Mouse (Mus musculus) lung, embryonic 14.5 days (tissue): ENCODE data around the gene Fam149a. TPM values are rescaled to one million over a fixed set of nuclear protein-coding genes. Genes with fewer than 3 reads are reported as not detected.
"Not testable (repeated sequence)": the region's sequence is repeated elsewhere in the genome, so short reads cannot be mapped to it uniquely, and the experiment has no call there.

Source experiments
- ATAC-seq: fragments of 200-750 bp; cut with Nextera tagmentation; 2 replicates; pipeline ENCODE4 v1.8.0; 2017; ENCODE audit warnings: mild to moderate bottlenecking, moderate TSS enrichment, moderate library complexity; ENCODE audit not compliant: insufficient read depth
- DNase-seq: peaks from one replicate; pipeline ENCODE4 v3.0.0-alpha.2; 2015
- H3K27ac ChIP-seq: fragments of 300-500 bp; sonication (generic); 2 replicates; pipeline ENCODE4 v1.5.1; 2014; ENCODE audit warnings: low read depth, mild to moderate bottlenecking, moderate library complexity
- H3K27me3 ChIP-seq: fragments of 300-500 bp; sonication (generic); 2 replicates; pipeline ENCODE4 v1.6.1; 2014; ENCODE audit warnings: low read length, control low read depth; ENCODE audit not compliant: insufficient read depth
- H3K36me3 ChIP-seq: fragments of 300-500 bp; sonication (generic); 2 replicates; pipeline ENCODE4 v1.6.1; 2014; ENCODE audit warnings: control low read depth; ENCODE audit not compliant: insufficient read depth
- H3K4me1 ChIP-seq: fragments of 300-500 bp; sonication (generic); 2 replicates; pipeline ENCODE4 v1.6.1; 2014; ENCODE audit warnings: antibody characterized with exemption, control low read depth; ENCODE audit not compliant: insufficient read depth
- H3K4me2 ChIP-seq: fragments of 300-500 bp; sonication (generic); 2 replicates; pipeline ENCODE4 v1.6.1; 2014; ENCODE audit warnings: mild to moderate bottlenecking
- H3K4me3 ChIP-seq: fragments of 300-500 bp; sonication (generic); 2 replicates; pipeline ENCODE4 v1.5.1; 2014; ENCODE audit warnings: low read depth, low read length
- H3K9ac ChIP-seq: fragments of 300-500 bp; sonication (generic); 2 replicates; pipeline ENCODE4 v1.6.1; 2014
- H3K9me3 ChIP-seq: fragments of 300-500 bp; sonication (generic); 2 replicates; pipeline ENCODE4 v1.6.1; 2016; ENCODE audit warnings: low read depth, low read length, control low read depth
- CTCF ChIP-seq: IDR thresholded peaks from 2 replicates; pipeline ENCODE4 v1.5.1; 2016; ENCODE audit warnings: antibody characterized with exemption, low read depth
- WGBS: fragments of 180-500 bp; shearing (Covaris S2); extraction: QIAGEN DNeasy Blood & Tissue Kit; methylation state at CpG from one replicate; pipeline ENCODE4 v1.1.7; 2014; 5-methylcytosine and 5-hydroxymethylcytosine counted together
- polyA plus RNA-seq: library from polyadenylated mRNA; unstranded; fragments of >200 nt; fragmentation: Nextera tagmentation; extraction: Ambion mirVana; gene quantifications from 2 replicates; pipeline ENCODE4 v1.2.1, GENCODE M21; 2014

The Fam149a gene
- polyA plus RNA-seq, 1 experiment from 2014 or later = 19.1 TPM

GRCm38 (mm10) chr8:45332685-45333409 lies 49.2 kb downstream of the Fam149a start, which contains the start of gene Cyp4v3:
Gene Cyp4v3, minus strand, starts transcription at chr8:45333216.
- Histone ChIP-seq H3K27ac (peak within 1 kb of the TSS; percentile 19; the same call in 1 of the 2 replicates), H3K4me3 (peak within 1 kb of the TSS; percentile 56), H3K9ac (peak within 1 kb of the TSS; percentile 61), H3K4me2 (peak within 1 kb of the TSS; percentile 88), H3K9me3 (no peaks in the 10 kb centered on the region), H3K27me3 (no peaks in the 10 kb centered on the region), H3K36me3 (no peaks in the 10 kb centered on the region), H3K4me1 (no peaks in the 10 kb centered on the region)
- peak; percentile 77 for DNase-seq
- ATAC-seq = peak; percentile 90
- 1% methylated on average over 42 of the region's 44 CpGs for WGBS
- TF ChIP-seq CTCF = no peak

DNA sequence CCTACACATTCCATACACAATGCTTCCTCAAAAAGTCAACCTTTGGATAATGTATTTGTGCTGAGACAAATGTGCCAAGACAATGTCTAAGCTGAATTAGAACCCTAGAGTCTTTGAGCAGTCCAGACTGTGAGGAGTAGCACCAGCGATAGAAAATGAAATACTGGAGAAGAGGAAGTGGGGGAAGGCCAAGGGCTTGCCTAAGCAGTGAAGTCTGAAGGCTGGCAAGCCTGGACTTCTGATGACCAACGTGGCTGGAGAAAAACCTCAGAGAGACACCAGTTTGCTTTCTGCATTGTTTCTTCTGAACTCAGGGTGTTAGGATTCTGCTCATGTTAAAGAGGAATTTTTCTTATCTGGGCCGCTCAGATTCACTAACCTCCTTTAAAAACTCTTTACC lies 51.2 kb downstream of the Fam149a start:
- H3K9ac ChIP-seq = no peak overlapping the region
- H3K9me3 ChIP-seq = no peaks in the 10 kb centered on the region
- no peak for TF ChIP-seq CTCF
- no peak for ATAC-seq
- WGBS = 67% methylated on average over 3 of the region's 3 CpGs
- no peaks in the 10 kb centered on the region for H3K27me3 ChIP-seq
- no peak for DNase-seq
- H3K36me3 ChIP-seq = no peaks in the 10 kb centered on the region
- H3K27ac ChIP-seq = no peak overlapping the region
- H3K4me1 ChIP-seq = no peaks in the 10 kb centered on the region
- no peak overlapping the region for H3K4me3 ChIP-seq
- no peak overlapping the region for H3K4me2 ChIP-seq

- Histone ChIP-seq H3K4me2 (no peak overlapping the region), H3K36me3 (no peaks in the 10 kb centered on the region), H3K4me1 (no peaks in the 10 kb centered on the region), H3K4me3 (no peak overlapping the region), H3K9ac (no peak overlapping the region), H3K27me3 (no peaks in the 10 kb centered on the region), H3K9me3 (no peaks in the 10 kb centered on the region), H3K27ac (no peak overlapping the region)
- no peak for TF ChIP-seq CTCF
- DNase-seq = no peak
- ATAC-seq = no peak
- 86% methylated on average over 6 of the region's 6 CpGs for WGBS
Measured at GRCm38 (mm10) chr8:45329206-45329980, 52.7 kb downstream of the Fam149a start.

DNA sequence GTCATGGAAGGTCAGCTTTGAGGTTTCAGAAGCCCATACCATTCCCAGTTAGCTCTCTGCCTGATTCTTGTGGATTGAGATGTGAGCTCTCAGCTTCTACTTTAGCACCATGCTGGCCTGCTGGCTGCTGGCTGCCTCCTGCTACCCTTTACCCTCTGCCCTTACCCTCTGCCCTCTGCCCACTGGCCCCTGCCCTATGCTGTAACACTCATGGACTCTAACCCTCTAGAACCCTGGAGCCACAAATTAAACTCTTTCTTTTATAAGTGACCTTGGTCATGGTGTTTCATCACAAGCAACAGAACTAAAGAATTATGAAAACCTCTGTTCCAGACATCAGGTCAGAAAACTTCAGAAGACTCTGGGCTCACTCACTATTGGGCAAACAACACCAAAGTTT lies 55.0 kb downstream of the Fam149a start:
- not testable (repeated sequence) for ATAC-seq, H3K27me3 ChIP-seq, H3K4me2 ChIP-seq, H3K36me3 ChIP-seq, H3K9ac ChIP-seq, H3K9me3 ChIP-seq, H3K4me3 ChIP-seq, H3K27ac ChIP-seq, H3K4me1 ChIP-seq, DNase-seq

DNA sequence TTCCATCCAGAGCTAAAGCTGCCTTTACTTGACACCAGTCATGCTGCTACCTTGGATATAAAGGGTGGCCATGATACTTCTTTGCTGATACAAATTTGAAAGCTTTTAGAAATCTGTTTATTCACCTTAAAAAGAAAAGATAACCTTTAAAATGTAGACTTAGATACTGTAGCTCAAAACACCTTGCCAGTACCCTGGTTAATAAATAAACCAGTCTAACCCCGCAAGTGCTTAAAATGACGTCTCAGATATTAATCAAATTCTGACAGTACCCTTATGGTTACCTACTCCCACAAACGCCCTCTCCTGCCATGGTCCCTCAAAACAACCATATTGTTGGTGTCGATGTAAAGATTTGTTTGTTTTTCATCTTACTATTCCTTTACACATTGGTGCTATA lies 57.9 kb downstream of the Fam149a start:
- no peaks in the 10 kb centered on the region for H3K36me3 ChIP-seq
- 50% methylated on average over 4 of the region's 4 CpGs for WGBS
- no peak for DNase-seq
- H3K27me3 ChIP-seq = no peaks in the 10 kb centered on the region
- H3K4me1 ChIP-seq = 0 out of 2 replicates have a peak, but pooled peaks cover 3% of the 10 kb centered on the region
- H3K4me2 ChIP-seq = no peak overlapping the region
- no peak for ATAC-seq
- no peak overlapping the region for H3K9ac ChIP-seq
- H3K4me3 ChIP-seq = no peak overlapping the region
- no peaks in the 10 kb centered on the region for H3K9me3 ChIP-seq
- no peak for TF ChIP-seq CTCF
- no peak overlapping the region for H3K27ac ChIP-seq

DNA sequence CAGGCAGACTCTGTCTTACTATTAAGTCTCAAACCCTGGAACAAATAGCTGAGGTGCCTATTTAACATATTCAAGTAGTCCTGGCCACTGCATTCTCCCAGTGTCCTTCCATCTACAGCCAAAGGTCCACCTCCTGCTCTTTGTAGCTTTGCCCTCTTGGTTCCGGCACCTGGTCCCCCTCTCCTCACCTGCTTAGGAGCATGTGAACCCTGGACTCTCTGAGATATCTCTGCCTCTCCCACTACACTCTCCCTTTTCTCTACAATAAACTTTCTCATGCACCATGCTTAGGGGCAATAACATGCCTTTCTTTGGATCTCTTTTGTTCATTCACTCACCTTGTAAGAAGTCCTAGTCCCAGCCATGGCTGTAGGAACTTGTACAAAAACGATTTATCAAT lies 60.7 kb downstream of the Fam149a start:
- H3K36me3 ChIP-seq = no peaks in the 10 kb centered on the region
- no peak overlapping the region for H3K4me2 ChIP-seq
- H3K4me3 ChIP-seq = no peak overlapping the region
- no peak overlapping the region for H3K27ac ChIP-seq
- 0 out of 2 replicates have a peak, but pooled peaks cover 3% of the 10 kb centered on the region for H3K4me1 ChIP-seq
- ATAC-seq (no peak), DNase-seq (no peak)
- no peaks in the 10 kb centered on the region for H3K27me3 ChIP-seq
- no peaks in the 10 kb centered on the region for H3K9me3 ChIP-seq
- no peak overlapping the region for H3K9ac ChIP-seq
- 81% methylated on average over 2 of the region's 2 CpGs for WGBS
- no peak for TF ChIP-seq CTCF

GRCm38 (mm10) chr8:45320930-45321329 lies 61.2 kb downstream of the Fam149a start:
- Histone ChIP-seq H3K4me3 (no peak overlapping the region), H3K4me2 (no peak overlapping the region), H3K27me3 (no peaks in the 10 kb centered on the region), H3K4me1 (0 out of 2 replicates have a peak, but pooled peaks cover 3% of the 10 kb centered on the region), H3K9ac (no peak overlapping the region), H3K27ac (no peak overlapping the region), H3K36me3 (no peaks in the 10 kb centered on the region), H3K9me3 (no peaks in the 10 kb centered on the region)
- no peak for TF ChIP-seq CTCF
- no peak for DNase-seq
- ATAC-seq = no peak
- WGBS = 39% methylated on average over 1 of the region's 1 CpGs
